Mouse (Mus musculus) embryonic facial prominence, embryonic 14.5 days (tissue): ENCODE results near the gene Pcdh11x. TPM values are rescaled to one million over a fixed set of nuclear protein-coding genes. Genes with fewer than 3 reads are reported as not detected.
A peak's percentile ranks its signal among the peaks of the same experiment; 100 is the strongest.

Source experiments
- ATAC-seq: fragments of 200-750 bp; cut with Nextera tagmentation; 2 replicates; pipeline ENCODE4 v1.8.0; 2017; ENCODE audit warnings: low read depth, moderate number of reproducible peaks, moderate TSS enrichment
- DNase-seq: peaks from one replicate; pipeline ENCODE4 v3.0.0-alpha.2; 2015; ENCODE audit warnings: low spot score
- H3K27ac ChIP-seq: fragments of 300-500 bp; sonication (generic); replicated peaks from 2 replicates; pipeline ENCODE4 v1.5.1; 2014; ENCODE audit warnings: low read depth, mild to moderate bottlenecking, low read length, moderate library complexity
- H3K27me3 ChIP-seq: fragments of 300-500 bp; sonication (generic); replicated peaks from 2 replicates; pipeline ENCODE4 v1.6.1; 2014; ENCODE audit warnings: low read length; ENCODE audit not compliant: control insufficient read depth, insufficient read depth
- H3K36me3 ChIP-seq: fragments of 300-500 bp; sonication (generic); 2 replicates; pipeline ENCODE4 v1.6.1; 2014; ENCODE audit warnings: low read length, mixed read lengths; ENCODE audit not compliant: control insufficient read depth, insufficient read depth
- H3K4me1 ChIP-seq: fragments of 300-500 bp; sonication (generic); 2 replicates; pipeline ENCODE4 v1.6.1; 2014; ENCODE audit warnings: antibody characterized with exemption, low read length; ENCODE audit not compliant: control insufficient read depth, insufficient read depth
- H3K4me2 ChIP-seq: fragments of 300-500 bp; sonication (generic); 2 replicates; pipeline ENCODE4 v1.6.1; 2014; ENCODE audit warnings: low read depth, mild to moderate bottlenecking, low read length, moderate library complexity, mixed read lengths
- H3K4me3 ChIP-seq: fragments of 300-500 bp; sonication (generic); 2 replicates; pipeline ENCODE4 v1.5.1; 2014; ENCODE audit warnings: low read depth, mild to moderate bottlenecking, low read length
- H3K9ac ChIP-seq: fragments of 300-500 bp; sonication (generic); 2 replicates; pipeline ENCODE4 v1.6.1; 2014; ENCODE audit warnings: low read depth, mild to moderate bottlenecking, low read length, moderate library complexity, mixed read lengths
- H3K9me3 ChIP-seq: fragments of 300-500 bp; sonication (generic); 2 replicates; pipeline ENCODE4 v1.6.1; 2016; ENCODE audit warnings: low read length; ENCODE audit not compliant: control insufficient read depth
- WGBS: fragments of 180-500 bp; shearing (Covaris S2); extraction: QIAGEN DNeasy Blood & Tissue Kit; methylation state at CpG from one replicate; pipeline ENCODE4 v1.1.7; 2014; 5-methylcytosine and 5-hydroxymethylcytosine counted together
- polyA plus RNA-seq: library from polyadenylated mRNA; unstranded; fragments of >200 nt; fragmentation: Nextera tagmentation; extraction: Ambion mirVana; gene quantifications from 2 replicates; pipeline ENCODE4 v1.2.1, GENCODE M21; 2014

Pcdh11x gene
- polyA plus RNA-seq, result 5.5 and 7.4 TPM in 2 replicates

DNA sequence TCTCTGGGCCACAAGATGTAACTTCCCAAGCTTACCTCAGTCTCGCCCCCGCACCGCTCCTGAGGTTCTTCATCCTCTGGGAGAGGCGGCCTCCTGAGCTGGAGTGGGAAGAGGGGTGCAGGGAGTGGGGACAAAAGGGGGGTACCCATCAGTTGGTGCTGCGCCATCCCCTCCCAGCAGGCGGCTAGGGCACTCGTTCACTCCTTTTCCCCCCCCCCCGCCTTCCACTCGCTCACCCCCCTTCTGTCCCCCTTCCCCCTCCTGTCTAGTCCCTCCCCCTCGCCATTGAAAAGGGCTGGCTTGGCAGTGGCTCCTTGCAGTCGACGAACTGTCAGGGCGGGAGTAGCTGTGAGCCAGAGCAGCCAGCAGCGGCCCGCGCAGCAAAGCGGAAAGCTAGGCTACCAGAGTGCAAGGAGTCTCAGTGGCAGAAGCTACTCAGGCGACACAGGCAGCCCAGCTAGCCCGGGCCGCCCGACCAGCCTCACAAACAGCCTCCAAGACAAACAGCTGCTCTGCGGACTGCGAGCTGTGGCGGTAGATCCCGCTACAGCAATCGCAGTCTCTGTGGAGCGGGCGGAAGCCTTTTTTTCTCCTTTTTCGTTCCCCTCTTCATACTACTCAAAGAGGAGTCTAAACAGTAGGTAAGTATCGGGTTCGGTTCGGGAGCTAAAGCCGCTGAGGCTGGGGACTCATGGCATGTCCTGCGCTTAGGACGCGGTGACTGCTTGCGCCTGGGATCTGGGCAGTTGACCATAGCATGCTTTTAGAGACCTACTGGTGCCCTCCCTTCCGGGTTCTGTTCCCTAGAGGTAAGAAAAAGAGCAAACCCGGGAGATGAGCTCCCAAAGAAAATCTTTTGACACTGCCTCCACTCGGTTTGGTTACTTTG lies at the start of gene Pcdh11x:
TSS of gene Pcdh11x (plus strand) at position 249 of the 889 bp plus-strand sequence.
- Histone ChIP-seq H3K27ac (0 out of 2 replicates have a peak within 1 kb of the TSS, but pooled peaks have one; percentile 21), H3K27me3 (peaks cover 9% of the 10 kb centered on the region), H3K9ac (peak within 1 kb of the TSS; percentile 60), H3K36me3 (no peaks in the 10 kb centered on the region), H3K4me3 (peak within 1 kb of the TSS; percentile 49), H3K4me2 (peak within 1 kb of the TSS; percentile 62), H3K9me3 (no peaks in the 10 kb centered on the region), H3K4me1 (no peaks in the 10 kb centered on the region)
- DNase-seq, result peak; percentile 84
- 17% methylated on average over 32 of the region's 40 CpGs for WGBS
- peak; percentile 80 for ATAC-seq

DNA sequence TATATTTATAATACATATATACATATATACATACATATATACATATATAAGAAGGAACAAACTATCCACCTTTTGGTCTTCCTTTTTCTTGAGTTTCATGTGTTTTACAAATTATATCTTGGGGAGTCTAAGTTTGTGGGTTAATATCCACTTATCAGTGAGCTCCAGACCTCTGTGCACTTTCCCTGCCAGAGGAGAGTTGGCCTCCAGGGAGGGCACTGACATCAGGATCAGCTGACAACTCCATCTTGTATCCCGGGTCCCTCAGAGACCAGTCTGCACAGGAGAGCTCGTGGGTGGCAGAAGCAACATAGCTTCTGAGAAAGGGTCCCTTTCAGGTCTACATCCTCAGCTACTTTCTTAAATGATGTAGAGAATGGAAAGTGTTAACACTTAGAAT lies 30.0 kb upstream of the Pcdh11x start:
- H3K36me3 ChIP-seq, result no peaks in the 10 kb centered on the region
- WGBS, result 67% methylated on average over 2 of the region's 2 CpGs
- no peak overlapping the region for H3K4me2 ChIP-seq
- H3K9me3 ChIP-seq, result no peaks in the 10 kb centered on the region
- no peak overlapping the region for H3K4me3 ChIP-seq
- no peak overlapping the region for H3K27ac ChIP-seq
- H3K9ac ChIP-seq, result no peak overlapping the region
- no peaks in the 10 kb centered on the region for H3K4me1 ChIP-seq
- H3K27me3 ChIP-seq, result no peaks in the 10 kb centered on the region
- DNase-seq (no peak), ATAC-seq (no peak)

DNA sequence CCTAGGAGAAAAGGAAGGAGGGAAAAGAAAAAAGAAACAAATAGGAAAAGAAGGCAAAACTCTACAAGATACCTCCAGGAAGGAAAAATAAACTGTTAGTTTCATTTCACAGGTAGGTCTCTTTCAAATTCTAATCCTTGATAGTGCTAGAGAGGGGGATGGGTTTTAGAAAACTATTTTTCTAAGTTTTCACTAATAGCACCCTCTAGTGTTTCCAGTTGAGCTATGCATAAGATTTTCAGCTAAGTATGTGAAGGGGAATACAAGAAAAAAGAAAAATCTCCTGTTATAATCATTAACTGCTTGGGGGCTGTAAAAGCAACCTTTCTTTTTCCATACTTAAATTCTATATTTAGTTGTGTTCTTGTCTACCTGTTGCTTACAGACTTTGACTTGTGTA lies 4.5 kb upstream of the Pcdh11x start:
- Histone ChIP-seq H3K9ac (no peak overlapping the region), H3K9me3 (no peaks in the 10 kb centered on the region), H3K4me1 (no peaks in the 10 kb centered on the region), H3K4me3 (no peak overlapping the region), H3K36me3 (no peaks in the 10 kb centered on the region), H3K27me3 (no peaks in the 10 kb centered on the region), H3K4me2 (no peak overlapping the region), H3K27ac (no peak overlapping the region)
- no peak for ATAC-seq
- DNase-seq, result peak; percentile 17

DNA sequence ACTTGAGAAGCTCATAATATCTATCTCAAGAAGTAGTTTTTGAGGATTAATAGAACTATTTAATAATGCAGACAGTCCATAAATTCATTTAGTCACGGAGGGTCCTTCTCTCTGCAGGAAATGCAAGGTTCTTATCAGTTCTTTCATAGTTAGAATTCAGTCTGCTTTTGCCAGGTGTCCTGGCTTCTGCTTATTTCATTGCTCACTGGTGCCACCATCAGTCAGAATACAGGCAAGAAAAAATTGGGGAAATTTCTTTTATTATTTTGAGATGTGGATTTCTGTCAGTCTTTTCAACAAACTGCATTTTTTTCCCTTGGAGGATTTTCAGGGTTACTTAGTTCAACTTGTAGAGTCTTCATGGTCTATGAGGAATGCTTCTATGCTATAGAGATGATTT lies 2.6 kb upstream of the Pcdh11x start:
- H3K27me3 ChIP-seq, result peaks cover 9% of the 10 kb centered on the region
- H3K4me1 ChIP-seq, result no peaks in the 10 kb centered on the region
- H3K36me3 ChIP-seq, result no peaks in the 10 kb centered on the region
- H3K27ac ChIP-seq, result no peak overlapping the region
- no peak overlapping the region for H3K4me2 ChIP-seq
- DNase-seq (peak; percentile 8), ATAC-seq (no peak)
- H3K9me3 ChIP-seq, result no peaks in the 10 kb centered on the region
- WGBS, result 5% methylated on average over 1 of the region's 1 CpGs
- no peak overlapping the region for H3K4me3 ChIP-seq
- no peak overlapping the region for H3K9ac ChIP-seq

DNA sequence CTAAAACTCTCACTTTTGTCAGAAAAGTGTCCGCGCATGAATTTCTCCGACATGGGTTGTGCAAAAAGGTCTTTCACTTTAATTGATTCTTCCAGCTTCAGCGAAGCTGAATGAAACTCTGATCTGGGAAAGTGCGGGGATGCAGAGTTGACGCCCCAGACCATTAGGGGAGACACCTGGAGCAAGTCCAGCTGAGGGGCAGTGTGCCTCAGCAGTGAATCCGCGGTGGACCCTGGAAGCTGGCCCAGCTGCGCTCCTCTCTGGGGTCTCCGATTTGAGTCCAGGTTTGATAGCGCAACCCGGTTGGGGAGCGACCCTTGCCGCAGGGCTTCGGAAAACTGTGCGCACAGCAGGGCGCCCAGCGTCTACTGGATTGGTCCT lies 831 bp downstream of the Pcdh11x start:
- WGBS, result 12% methylated on average over 18 of the region's 18 CpGs
- peak overlapping the region; percentile 49 for H3K4me3 ChIP-seq
- H3K27ac ChIP-seq, result no peak overlapping the region
- H3K9ac ChIP-seq, result peak overlapping the region; percentile 60
- H3K4me1 ChIP-seq, result no peaks in the 10 kb centered on the region
- peak overlapping the region; percentile 62 for H3K4me2 ChIP-seq
- no peak for ATAC-seq
- H3K27me3 ChIP-seq, result peaks cover 9% of the 10 kb centered on the region
- no peak for DNase-seq
- no peaks in the 10 kb centered on the region for H3K9me3 ChIP-seq
- no peaks in the 10 kb centered on the region for H3K36me3 ChIP-seq

DNA sequence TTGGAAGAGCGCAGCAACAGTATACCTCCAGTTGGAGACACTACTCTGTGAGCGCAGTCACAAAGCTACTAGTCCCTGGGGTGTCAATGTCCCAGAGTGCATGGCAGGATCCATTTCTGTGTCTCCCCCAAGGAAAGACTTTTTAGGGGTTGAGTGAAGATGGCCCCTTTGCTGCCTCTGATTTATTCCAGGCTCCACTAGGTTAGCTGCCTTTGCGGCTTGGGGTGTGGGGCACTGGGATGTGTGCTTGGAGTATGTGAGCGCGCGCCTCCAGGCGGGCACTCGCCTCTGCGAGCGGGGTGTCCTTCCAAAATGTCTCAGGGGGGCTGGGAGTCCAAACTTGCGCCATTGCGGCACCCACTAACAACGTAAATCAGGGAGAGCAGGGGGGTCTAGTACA lies 1.6 kb downstream of the Pcdh11x start:
- Histone ChIP-seq H3K27ac (no peak overlapping the region), H3K4me3 (peak overlapping the region; percentile 49), H3K9me3 (no peaks in the 10 kb centered on the region), H3K4me2 (peak overlapping the region; percentile 62), H3K27me3 (peaks cover 9% of the 10 kb centered on the region), H3K4me1 (no peaks in the 10 kb centered on the region), H3K9ac (no peak overlapping the region), H3K36me3 (no peaks in the 10 kb centered on the region)
- WGBS, result 15% methylated on average over 13 of the region's 13 CpGs
- DNase-seq (peak; percentile 22), ATAC-seq (no peak)

DNA sequence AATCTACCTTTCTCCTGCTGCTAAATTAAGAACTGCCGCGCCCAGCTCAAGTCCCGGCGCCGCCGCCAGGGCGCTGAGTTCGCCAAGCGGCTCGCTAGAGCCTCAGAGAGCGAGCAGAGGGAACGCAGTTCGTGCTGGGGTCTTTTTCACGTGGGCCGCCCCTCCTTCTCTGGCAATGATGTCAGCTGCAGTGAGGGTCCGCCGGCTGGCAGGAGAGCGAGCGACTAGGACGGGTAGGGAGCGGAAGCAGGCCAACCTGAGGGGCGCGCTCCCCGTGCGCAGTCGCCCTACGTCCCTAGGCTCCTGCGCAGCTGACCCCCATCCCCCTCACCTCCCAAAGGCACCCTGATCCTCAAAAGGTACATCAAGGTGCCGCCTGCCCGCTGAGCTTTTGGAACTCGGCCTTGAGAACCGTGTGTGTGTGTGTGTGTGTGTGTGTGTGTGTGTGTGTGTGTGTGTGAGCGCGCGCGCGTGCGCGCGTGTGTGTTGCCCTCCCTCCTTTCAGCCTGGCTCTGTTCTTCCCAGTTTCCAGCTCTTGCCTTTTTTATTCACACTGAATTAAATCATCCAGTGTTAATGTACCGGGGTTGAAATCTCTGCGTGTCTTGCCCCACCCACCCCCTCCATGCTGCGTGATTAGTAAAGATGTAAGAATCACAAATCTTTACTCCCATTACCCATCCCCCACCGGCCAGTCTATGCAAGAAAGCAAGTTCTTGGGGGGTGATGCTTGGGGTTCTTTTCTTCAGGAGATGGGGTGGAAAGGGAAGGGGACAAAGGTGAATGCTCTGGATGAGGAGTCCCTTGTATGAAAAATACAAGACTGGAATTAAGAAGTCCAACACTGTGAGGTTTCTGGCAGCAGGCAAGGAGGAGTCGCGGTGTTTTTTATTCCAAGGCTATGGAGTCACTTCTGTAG lies 3.0 kb downstream of the Pcdh11x start:
- Histone ChIP-seq H3K4me1 (no peaks in the 10 kb centered on the region), H3K9ac (peak overlapping the region; percentile 55)
- WGBS, result 4% methylated on average over 32 of the region's 46 CpGs

DNA sequence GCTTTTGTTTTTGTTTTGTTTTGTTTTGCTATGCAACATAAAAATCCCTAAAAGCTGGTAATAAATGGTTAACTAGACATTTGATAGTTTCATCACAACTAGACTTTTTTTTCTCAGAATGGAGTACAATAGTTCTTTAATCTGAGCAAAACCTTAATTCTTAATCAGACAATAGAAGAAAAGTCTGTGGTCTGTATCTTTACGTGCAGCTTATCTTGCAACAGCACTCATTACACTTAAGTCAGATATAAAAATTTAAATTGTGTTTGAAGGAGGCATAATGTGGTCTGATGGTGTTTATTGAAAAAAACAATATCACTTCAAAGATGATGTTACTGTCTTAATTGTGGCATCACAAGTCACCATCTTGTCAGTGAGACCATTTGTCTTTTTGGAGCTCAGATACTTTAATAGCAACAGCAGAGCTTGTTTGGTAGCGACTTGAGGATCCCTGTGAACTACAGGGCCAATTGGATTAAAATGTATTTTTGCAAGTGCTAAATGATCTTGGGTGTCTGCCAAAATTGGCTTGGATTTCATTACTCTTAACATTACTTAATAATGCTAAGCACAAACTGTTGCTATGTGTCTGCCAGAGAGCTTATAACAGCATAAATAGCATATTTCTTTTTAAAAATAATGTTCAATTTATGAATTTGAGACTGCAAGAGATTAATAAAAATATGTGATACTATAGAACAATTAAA lies 11.6 kb downstream of the Pcdh11x start:
- ATAC-seq (no peak), DNase-seq (peak; percentile 3)
- Histone ChIP-seq H3K27me3 (no peaks in the 10 kb centered on the region), H3K9me3 (no peaks in the 10 kb centered on the region), H3K4me2 (no peak overlapping the region), H3K36me3 (no peaks in the 10 kb centered on the region), H3K4me1 (no peaks in the 10 kb centered on the region), H3K4me3 (no peak overlapping the region), H3K9ac (no peak overlapping the region), H3K27ac (no peak overlapping the region)
- 61% methylated on average over 2 of the region's 2 CpGs for WGBS

More for the DNA sequence above, 3.0 kb downstream of the Pcdh11x start:
- Histone ChIP-seq H3K36me3 (no peaks in the 10 kb centered on the region), H3K4me2 (peak overlapping the region; percentile 62), H3K9me3 (no peaks in the 10 kb centered on the region), H3K27ac (no peak overlapping the region), H3K27me3 (peaks cover 9% of the 10 kb centered on the region), H3K4me3 (peak overlapping the region; percentile 49)
- ATAC-seq, result peak; percentile 72
- DNase-seq, result peak; percentile 73
